Mouse (Mus musculus): ENCODE measurements around the gene Timm29. TPM values are rescaled to one million over a fixed set of nuclear protein-coding genes. Genes with fewer than 3 reads are reported as not detected.
A peak's percentile ranks its signal among the peaks of the same experiment; 100 is the strongest.

Timm29 gene
- polyA plus RNA-seq, 1 experiment from 2014 or later, result 30.7 TPM

DNA sequence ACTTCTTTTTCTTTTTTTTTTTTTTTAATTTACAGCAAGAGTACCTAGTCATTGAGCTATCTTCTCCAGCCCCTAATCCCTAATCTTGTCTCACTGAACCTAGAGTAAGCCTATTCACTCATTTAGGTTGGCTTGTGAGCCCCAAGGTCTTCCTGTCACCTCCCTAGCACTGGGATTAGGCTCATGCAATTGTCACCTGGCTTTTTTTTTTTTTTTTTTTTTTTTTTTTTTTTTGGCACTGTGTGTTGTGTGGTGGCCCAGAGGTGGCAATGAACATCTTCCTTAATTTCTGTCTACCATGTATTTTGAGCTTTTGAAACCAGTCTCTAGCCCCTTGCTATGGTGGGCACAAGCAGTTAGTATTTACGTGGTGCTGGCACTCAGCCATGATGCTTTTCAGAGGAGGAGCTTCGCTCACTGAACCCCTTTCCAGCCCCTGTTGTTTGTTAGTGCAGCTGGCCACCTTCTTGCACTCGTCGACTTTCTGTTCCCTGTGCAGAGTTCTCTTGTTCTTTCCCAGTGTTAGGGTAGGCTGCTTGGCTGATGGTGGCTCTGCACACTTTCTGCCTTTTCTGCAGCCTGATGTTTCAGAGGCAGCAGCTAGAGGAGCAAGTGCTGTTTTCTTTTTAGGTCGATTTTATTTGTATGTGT, 34.7 kb downstream of the Timm29 start:
- whole genome bisulfite sequencing, result 61% methylated on average over 5 of the region's 5 CpGs
- no peak overlapping the region for H3K4me2 ChIP-seq (replicated peaks; ENCODE audit: low read depth, low read length)
- no peak overlapping the region for H3K4me3 ChIP-seq (ENCODE audit: low read length)
- no peaks in the 10 kb centered on the region for H3K9me3 ChIP-seq (ENCODE audit: low read length)
- H3K27me3 ChIP-seq (ENCODE audit: insufficient read depth, low read length), result no peaks in the 10 kb centered on the region
- ATAC-seq (ENCODE audit: low FRiP score, low TSS enrichment), result no peak
- H3K4me1 ChIP-seq (ENCODE audit: insufficient read depth, low read length), result 0 out of 2 replicates have a peak, but pooled peaks cover 5% of the 10 kb centered on the region
- no peak overlapping the region for H3K27ac ChIP-seq (ENCODE audit: low read length)
- no peaks in the 10 kb centered on the region for H3K36me3 ChIP-seq (ENCODE audit: insufficient read depth, low read length)
- no peak overlapping the region for H3K9ac ChIP-seq (replicated peaks; ENCODE audit: low read length)

DNA sequence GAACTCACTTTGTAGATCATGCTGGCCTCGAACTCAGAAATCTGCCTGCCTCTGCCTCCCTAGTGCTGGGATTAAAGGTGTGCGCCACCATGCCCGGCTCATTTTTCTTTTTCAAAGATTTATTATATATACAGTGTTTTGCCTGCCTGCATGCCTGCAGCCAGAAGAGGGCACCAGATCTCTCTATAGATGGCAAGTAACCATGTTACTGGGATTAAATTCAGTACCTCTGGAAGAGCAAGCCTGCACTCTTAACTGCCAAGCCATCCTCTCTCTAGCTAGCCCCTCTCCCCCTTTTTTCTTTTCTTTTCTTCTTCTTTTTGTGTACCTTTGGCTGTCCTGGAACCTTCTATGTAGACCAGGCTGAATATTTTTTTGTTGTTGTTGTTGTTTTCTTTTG, 38.2 kb downstream of the Timm29 start:
- ATAC-seq (ENCODE audit: low FRiP score, low TSS enrichment), result no peak
- Histone ChIP-seq H3K9ac (replicated peaks; ENCODE audit: low read length) (no peak overlapping the region), H3K27ac (ENCODE audit: low read length) (no peak overlapping the region), H3K36me3 (ENCODE audit: insufficient read depth, low read length) (peaks cover 28% of the 10 kb centered on the region), H3K4me2 (replicated peaks; ENCODE audit: low read depth, low read length) (no peak overlapping the region), H3K9me3 (ENCODE audit: low read length) (no peaks in the 10 kb centered on the region), H3K4me3 (ENCODE audit: low read length) (no peak overlapping the region), H3K4me1 (ENCODE audit: insufficient read depth, low read length) (no peaks in the 10 kb centered on the region), H3K27me3 (ENCODE audit: insufficient read depth, low read length) (no peaks in the 10 kb centered on the region)
- 65% methylated on average over 3 of the region's 3 CpGs for WGBS

DNA sequence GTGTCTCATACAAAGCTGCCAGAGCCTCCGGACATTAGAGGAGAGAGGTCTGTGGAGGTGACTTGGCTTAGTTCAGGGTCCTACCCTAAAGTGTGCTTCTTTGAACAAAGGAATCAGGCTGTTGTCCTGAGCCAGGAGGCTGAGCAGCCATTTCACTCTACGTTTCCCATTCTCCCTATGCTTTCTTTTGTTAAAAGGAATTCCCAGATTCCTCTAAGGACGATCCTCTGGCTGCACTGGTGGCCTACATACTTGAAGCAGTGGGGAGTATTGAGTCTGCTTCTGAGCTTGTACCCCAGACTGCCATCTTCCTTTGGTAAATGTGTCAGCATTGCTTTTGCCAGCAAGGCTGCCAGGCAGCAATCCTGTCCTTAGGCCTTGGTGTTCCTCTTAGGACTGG, 40.6 kb downstream of the Timm29 start:
- H3K4me2 ChIP-seq (replicated peaks; ENCODE audit: low read depth, low read length), result no peak overlapping the region
- H3K36me3 ChIP-seq (ENCODE audit: insufficient read depth, low read length), result peaks cover 53% of the 10 kb centered on the region
- ATAC-seq (ENCODE audit: low FRiP score, low TSS enrichment), result no peak
- no peaks in the 10 kb centered on the region for H3K27me3 ChIP-seq (ENCODE audit: insufficient read depth, low read length)
- H3K27ac ChIP-seq (ENCODE audit: low read length), result no peak overlapping the region
- H3K4me3 ChIP-seq (ENCODE audit: low read length), result no peak overlapping the region
- H3K9ac ChIP-seq (replicated peaks; ENCODE audit: low read length), result no peak overlapping the region
- WGBS, result 90% methylated on average over 3 of the region's 3 CpGs
- H3K9me3 ChIP-seq (ENCODE audit: low read length), result no peaks in the 10 kb centered on the region
- H3K4me1 ChIP-seq (ENCODE audit: insufficient read depth, low read length), result no peaks in the 10 kb centered on the region

DNA sequence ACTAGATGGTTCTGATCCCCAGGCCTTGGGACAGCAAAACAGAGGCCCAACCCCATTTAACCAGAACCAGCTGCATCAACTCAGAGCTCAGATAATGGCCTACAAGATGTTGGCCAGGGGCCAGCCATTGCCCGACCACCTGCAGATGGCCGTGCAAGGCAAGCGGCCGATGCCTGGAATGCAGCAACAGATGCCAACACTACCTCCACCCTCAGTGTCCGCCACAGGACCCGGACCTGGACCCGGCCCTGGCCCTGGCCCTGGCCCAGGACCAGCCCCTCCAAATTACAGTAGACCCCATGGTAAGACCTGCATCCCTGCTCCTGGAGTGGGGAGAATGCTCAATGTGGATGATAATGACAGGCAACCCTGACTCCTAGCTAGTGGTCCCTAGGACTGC, 43.1 kb downstream of the Timm29 start:
- Histone ChIP-seq H3K36me3 (ENCODE audit: insufficient read depth, low read length) (peaks cover 78% of the 10 kb centered on the region), H3K9me3 (ENCODE audit: low read length) (no peaks in the 10 kb centered on the region), H3K9ac (replicated peaks; ENCODE audit: low read length) (no peak overlapping the region), H3K27me3 (ENCODE audit: insufficient read depth, low read length) (no peaks in the 10 kb centered on the region), H3K4me3 (ENCODE audit: low read length) (no peak overlapping the region), H3K4me2 (replicated peaks; ENCODE audit: low read depth, low read length) (no peak overlapping the region), H3K27ac (ENCODE audit: low read length) (no peak overlapping the region), H3K4me1 (ENCODE audit: insufficient read depth, low read length) (no peaks in the 10 kb centered on the region)
- no peak for ATAC-seq (ENCODE audit: low FRiP score, low TSS enrichment)
- 70% methylated on average over 7 of the region's 7 CpGs for WGBS

DNA sequence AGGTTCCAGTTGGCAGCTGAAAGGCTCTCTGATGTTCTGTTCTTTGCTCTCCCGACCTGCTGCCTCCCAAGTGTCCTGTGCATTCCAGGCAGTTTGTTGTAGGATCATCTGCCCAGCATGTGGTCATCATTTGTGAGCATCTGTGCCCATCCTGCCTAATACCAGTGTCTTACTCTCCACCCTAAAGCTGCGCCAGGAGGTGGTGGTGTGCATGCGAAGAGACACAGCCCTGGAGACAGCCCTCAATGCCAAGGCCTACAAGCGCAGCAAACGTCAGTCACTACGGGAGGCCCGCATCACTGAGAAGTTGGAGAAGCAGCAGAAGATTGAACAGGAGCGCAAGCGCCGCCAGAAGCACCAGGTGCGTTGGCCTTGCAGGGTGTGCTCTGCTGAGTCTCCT, 46.5 kb downstream of the Timm29 start:
- no peak for ATAC-seq (ENCODE audit: low FRiP score, low TSS enrichment)
- Histone ChIP-seq H3K27me3 (ENCODE audit: insufficient read depth, low read length) (no peaks in the 10 kb centered on the region), H3K36me3 (ENCODE audit: insufficient read depth, low read length) (peaks cover 99% of the 10 kb centered on the region), H3K4me1 (ENCODE audit: insufficient read depth, low read length) (no peaks in the 10 kb centered on the region), H3K4me3 (ENCODE audit: low read length) (no peak overlapping the region), H3K4me2 (replicated peaks; ENCODE audit: low read depth, low read length) (no peak overlapping the region), H3K27ac (ENCODE audit: low read length) (no peak overlapping the region), H3K9me3 (ENCODE audit: low read length) (no peaks in the 10 kb centered on the region), H3K9ac (replicated peaks; ENCODE audit: low read length) (no peak overlapping the region)
- WGBS, result 94% methylated on average over 11 of the region's 11 CpGs

MicroRNA genes within 50 kb of the gene (microRNA counts, 519-probe panel; counts per million panel counts)
- microRNA mmu-miR-1946b, result 104 counts per million, percentile 35 among the panel's probes with 10 or more counts

Small RNA genes within 50 kb of the gene (microRNA-seq; reads per million reads assigned to microRNA genes)
- not detected for gene Mir1946b

Other genes with a start within 250 kb of the Timm29 start
- gene Ilf3, start 224.9 kb upstream of the Timm29 start, polyA plus RNA-seq (2015; fragmentation: Nextera tagmentation; extraction: Ambion mirVana), result 208 and 220 TPM in 2 replicates
- 62.8 and 64.5 TPM in 2 replicates for gene Qtrt1, start 180.9 kb upstream of the Timm29 start, polyA plus RNA-seq (2015; fragmentation: Nextera tagmentation; extraction: Ambion mirVana)
- 85.7 and 92.4 TPM in 2 replicates for gene Dnm2, start 167.8 kb upstream of the Timm29 start, polyA plus RNA-seq (2015; fragmentation: Nextera tagmentation; extraction: Ambion mirVana)
- gene Tmed1, start 82.5 kb upstream of the Timm29 start, polyA plus RNA-seq (2015; fragmentation: Nextera tagmentation; extraction: Ambion mirVana), result 147 and 151 TPM in 2 replicates
- 3.5 and 4.5 TPM in 2 replicates for gene AB124611, start 66.5 kb upstream of the Timm29 start, polyA plus RNA-seq (2015; fragmentation: Nextera tagmentation; extraction: Ambion mirVana)
- gene Carm1, start 45.8 kb upstream of the Timm29 start, polyA plus RNA-seq (2015; fragmentation: Nextera tagmentation; extraction: Ambion mirVana), result 27.1 and 32.1 TPM in 2 replicates
- gene Yipf2, start 106 bp downstream of the Timm29 start, polyA plus RNA-seq (2015; fragmentation: Nextera tagmentation; extraction: Ambion mirVana), result 40.1 and 43.8 TPM in 2 replicates
- gene Smarca4, start 23.4 kb downstream of the Timm29 start, polyA plus RNA-seq (2015; fragmentation: Nextera tagmentation; extraction: Ambion mirVana), result 91.2 and 104 TPM in 2 replicates
- 30.6 and 33.2 TPM in 2 replicates for gene Ldlr, start 130.8 kb downstream of the Timm29 start, polyA plus RNA-seq (2015; fragmentation: Nextera tagmentation; extraction: Ambion mirVana)
- gene Spc24, start 167.6 kb downstream of the Timm29 start, polyA plus RNA-seq (2015; fragmentation: Nextera tagmentation; extraction: Ambion mirVana), result 120 and 134 TPM in 2 replicates
- gene Kank2, start 206.0 kb downstream of the Timm29 start, polyA plus RNA-seq (2015; fragmentation: Nextera tagmentation; extraction: Ambion mirVana), result 18.7 and 19.7 TPM in 2 replicates
- gene Angptl8, start 242.8 kb downstream of the Timm29 start, polyA plus RNA-seq (2015; fragmentation: Nextera tagmentation; extraction: Ambion mirVana), result 5.4 and 6.0 TPM in 2 replicates

Data from kidney, embryonic 16.5 days (tissue).